Mouse (Mus musculus): ENCODE data around the gene Arnt. TPM values are rescaled to one million over a fixed set of nuclear protein-coding genes. Genes with fewer than 3 reads are reported as not detected.
"Not testable (repeated sequence)": the region's sequence is repeated elsewhere in the genome, so short reads cannot be mapped to it uniquely, and the experiment has no call there.

The Arnt gene
- total RNA-seq, 2 experiments from 2014 or later = 32.5 to 37.0 TPM

- intact Hi-C loops (cut with DNase I) = no loop called here
- no peak for DNase-seq (ENCODE audit: low spot score in 2 of 2)
These were observed 85.9 kb downstream of the Arnt start for GRCm38 (mm10) chr3:95520100-95520499.

GRCm38 (mm10) chr3:95521168-95521567 is 87.0 kb downstream of the Arnt start:
- intact Hi-C loops (cut with DNase I) = no loop called here
- DNase-seq (ENCODE audit: low spot score in 2 of 2) = peak in 1 of 2 experiments; percentile 35

- intact Hi-C loops (cut with DNase I) = no loop called here
- DNase-seq (ENCODE audit: low spot score in 2 of 2) = peak in 1 of 2 experiments; percentile 5
These were observed 89.5 kb downstream of the Arnt start for GRCm38 (mm10) chr3:95523662-95524061.

- intact Hi-C loops (cut with DNase I) = no loop called here
- DNase-seq (ENCODE audit: low spot score in 2 of 2) = no peak
These were observed 90.5 kb downstream of the Arnt start for GRCm38 (mm10) chr3:95524673-95525072.

GRCm38 (mm10) chr3:95526111-95526510 is 91.9 kb downstream of the Arnt start:
- intact Hi-C loops (cut with DNase I) = no loop called here
- DNase-seq (ENCODE audit: low spot score in 2 of 2) = no peak

- intact Hi-C loops (cut with DNase I) = no loop called here
- DNase-seq (ENCODE audit: low spot score in 2 of 2) = no peak
These were observed 92.5 kb downstream of the Arnt start, which contains the start of gene Ctss for GRCm38 (mm10) chr3:95526622-95527211. Ctss (plus strand) TSS chr3:95526786.

- intact Hi-C loops (cut with DNase I) = no loop called here
- DNase-seq (ENCODE audit: low spot score in 2 of 2) = peak in 1 of 2 experiments; percentile 10
These were observed 95.6 kb downstream of the Arnt start for GRCm38 (mm10) chr3:95529814-95530213.

GRCm38 (mm10) chr3:95531025-95531424 is 96.8 kb downstream of the Arnt start:
- intact Hi-C loops (cut with DNase I) = no loop called here
- no peak for DNase-seq (ENCODE audit: low spot score in 2 of 2)

GRCm38 (mm10) chr3:95533364-95533763 is 99.2 kb downstream of the Arnt start:
- intact Hi-C loops (cut with DNase I) = no loop called here
- DNase-seq (ENCODE audit: low spot score in 2 of 2) = no peak

GRCm38 (mm10) chr3:95534927-95535326 is 100.7 kb downstream of the Arnt start:
- intact Hi-C loops (cut with DNase I) = no loop called here
- DNase-seq (ENCODE audit: low spot score in 2 of 2) = no peak

- no peak for DNase-seq (ENCODE audit: low spot score in 2 of 2)
- intact Hi-C loops (cut with DNase I) = no loop called here
These were observed 104.7 kb downstream of the Arnt start for GRCm38 (mm10) chr3:95538936-95539335.

- intact Hi-C loops (cut with DNase I) = no loop called here
- DNase-seq (ENCODE audit: low spot score in 2 of 2) = no peak
These were observed 105.6 kb downstream of the Arnt start for GRCm38 (mm10) chr3:95539837-95540236.

- DNase-seq (ENCODE audit: low spot score in 2 of 2); intact Hi-C loops (cut with DNase I): not testable (repeated sequence)
These were observed 107.0 kb downstream of the Arnt start for GRCm38 (mm10) chr3:95541186-95541585.

- intact Hi-C loops (cut with DNase I) = no loop called here
- DNase-seq (ENCODE audit: low spot score in 2 of 2) = no peak
These were observed 108.0 kb downstream of the Arnt start for GRCm38 (mm10) chr3:95542171-95542570.

GRCm38 (mm10) chr3:95542981-95543380 is 108.8 kb downstream of the Arnt start:
- intact Hi-C loops (cut with DNase I) = no loop called here
- DNase-seq (ENCODE audit: low spot score in 2 of 2) = no peak

Other genes with a start within 250 kb of the Arnt start
- 1 to 10 TPM; 7.5 to 8.9 TPM for gene Gabpb2, start 216.5 kb upstream of the Arnt start, total RNA-seq (2021)
- gene Cdc42se1, start 205.7 kb upstream of the Arnt start, total RNA-seq (2021) = 10 to 100 TPM; 60.0 TPM
- gene Mllt11, start 202.2 kb upstream of the Arnt start, total RNA-seq (2021) = 100 to 1,000 TPM; 329 to 339 TPM
- gene Gm128, start 192.8 kb upstream of the Arnt start, total RNA-seq (2021) = under 1 TPM in 1 of 2 experiments, not detected in 1; 0.18 TPM
- under 1 TPM; 0.62 to 0.66 TPM for gene Bnipl, start 183.2 kb upstream of the Arnt start, total RNA-seq (2021)
- 10 to 100 TPM; 18.7 to 20.5 TPM for gene Mindy1, start 153.0 kb upstream of the Arnt start, total RNA-seq (2021)
- gene Prune1, start 152.3 kb upstream of the Arnt start, total RNA-seq (2021) = 10 to 100 TPM; 22.6 to 24.8 TPM
- gene Anxa9, start 127.2 kb upstream of the Arnt start, total RNA-seq (2021) = under 1 TPM; 0.57 to 0.78 TPM
- gene Cers2, start 119.6 kb upstream of the Arnt start, total RNA-seq (2021) = 10 to 100 TPM; 44.5 to 48.9 TPM
- 10 to 100 TPM; 34.7 to 37.4 TPM for gene Setdb1, start 77.2 kb upstream of the Arnt start, total RNA-seq (2021)
- not detected for gene 4930558C23Rik, start 31.5 kb upstream of the Arnt start, total RNA-seq (2021)
- 1 to 10 TPM; 5.9 to 8.1 TPM for gene Ctsk, start 64.9 kb downstream of the Arnt start, total RNA-seq (2021)
- gene Ctss, start 92.4 kb downstream of the Arnt start, total RNA-seq (2021) = 10 to 100 TPM; 55.9 to 60.1 TPM
- gene Hormad1, start 125.3 kb downstream of the Arnt start, total RNA-seq (2021) = not detected
- gene Golph3l, start 154.5 kb downstream of the Arnt start, total RNA-seq (2021) = 10 to 100 TPM; 20.4 to 20.6 TPM
- gene Ensa, start 190.6 kb downstream of the Arnt start, total RNA-seq (2021) = 100 to 1,000 TPM; 366 to 382 TPM
- 10 to 100 TPM; 58.4 to 59.6 TPM for gene Mcl1, start 224.4 kb downstream of the Arnt start, total RNA-seq (2021)